Mouse (Mus musculus) hindlimb bud, embryonic 11.5 days (tissue): ENCODE results near the gene Il17ra.

Source experiments
- DNase-seq: peaks from one replicate; pipeline ENCODE4 v3.0.0-alpha.2; 2012; ENCODE audit warnings: low read depth, low spot score; ENCODE audit errors: extremely low spot score

Il17ra gene

GRCm38 (mm10) chr6:120463086-120463871 lies at the start of gene Il17ra:
TSS of gene Il17ra (plus strand) at chr6:120463247.
- no peak for DNase-seq

- no peak for DNase-seq
These were observed 24.9 kb upstream of the Il17ra start for GRCm38 (mm10) chr6:120438161-120438560.

GRCm38 (mm10) chr6:120442171-120442749 lies 20.8 kb upstream of the Il17ra start:
- no peak for DNase-seq

GRCm38 (mm10) chr6:120443363-120444355 lies 19.4 kb upstream of the Il17ra start:
- no peak for DNase-seq

GRCm38 (mm10) chr6:120450208-120450607 lies 12.8 kb upstream of the Il17ra start:
- no peak for DNase-seq

- DNase-seq = no peak
These were observed 10.5 kb upstream of the Il17ra start for GRCm38 (mm10) chr6:120452384-120453102.

- DNase-seq = no peak
These were observed 10.0 kb upstream of the Il17ra start for GRCm38 (mm10) chr6:120453103-120453445.

GRCm38 (mm10) chr6:120453556-120453955 lies 9.5 kb upstream of the Il17ra start:
- DNase-seq = no peak

- DNase-seq = no peak
These were observed 8.4 kb upstream of the Il17ra start for GRCm38 (mm10) chr6:120454627-120455077.

GRCm38 (mm10) chr6:120457074-120457473 lies 6.0 kb upstream of the Il17ra start:
- DNase-seq = no peak

DNA sequence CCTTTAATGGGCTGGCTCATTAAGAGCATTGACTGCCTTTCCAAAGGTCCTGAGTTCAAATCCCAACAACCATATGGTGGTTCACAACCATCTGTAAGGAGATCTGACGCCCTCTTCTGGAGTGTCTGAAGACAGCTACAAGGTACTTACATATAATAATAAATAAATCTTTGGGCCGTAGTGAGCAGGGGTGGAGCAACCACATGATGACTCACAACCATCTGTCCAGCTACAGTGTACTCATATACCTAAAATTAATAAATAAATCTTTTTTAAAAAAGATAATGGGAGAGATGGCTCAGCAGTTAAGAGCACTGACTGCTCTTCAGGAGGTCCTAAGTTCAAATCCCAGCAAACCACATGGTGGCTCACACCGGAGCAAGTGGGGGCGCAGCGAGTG lies 5.3 kb upstream of the Il17ra start:
- DNase-seq = no peak

GRCm38 (mm10) chr6:120461217-120461616 lies 1.8 kb upstream of the Il17ra start:
- no peak for DNase-seq

GRCm38 (mm10) chr6:120462251-120462650 lies 796 bp upstream of the Il17ra start:
- no peak for DNase-seq

GRCm38 (mm10) chr6:120463884-120464283 lies 837 bp downstream of the Il17ra start:
- no peak for DNase-seq

GRCm38 (mm10) chr6:120464406-120464939 lies 1.4 kb downstream of the Il17ra start:
- no peak for DNase-seq

GRCm38 (mm10) chr6:120465393-120465792 lies 2.3 kb downstream of the Il17ra start:
- no peak for DNase-seq

- DNase-seq = no peak
These were observed 3.7 kb downstream of the Il17ra start for GRCm38 (mm10) chr6:120466609-120467329.

DNA sequence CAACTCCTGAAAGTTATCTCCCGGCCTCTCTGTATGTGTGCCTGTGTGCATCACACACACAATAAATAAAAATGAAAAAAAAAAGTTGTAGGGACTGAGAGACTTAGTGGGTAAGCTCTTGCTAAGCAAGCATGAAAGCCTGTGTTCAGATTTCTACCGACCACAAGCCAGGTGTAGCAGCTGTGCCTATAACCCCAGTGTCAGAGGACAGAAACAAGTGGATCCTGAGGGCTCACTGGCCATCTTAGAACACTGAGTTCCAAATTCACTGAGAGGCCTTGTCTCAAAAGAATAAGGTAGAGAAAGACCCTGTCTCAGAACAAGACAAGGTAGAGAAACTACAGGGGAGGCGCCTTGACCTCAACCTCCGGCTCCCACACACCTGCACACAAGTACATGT lies 5.2 kb downstream of the Il17ra start:
- no peak for DNase-seq

GRCm38 (mm10) chr6:120469268-120469667 lies 6.2 kb downstream of the Il17ra start:
- DNase-seq = no peak

DNA sequence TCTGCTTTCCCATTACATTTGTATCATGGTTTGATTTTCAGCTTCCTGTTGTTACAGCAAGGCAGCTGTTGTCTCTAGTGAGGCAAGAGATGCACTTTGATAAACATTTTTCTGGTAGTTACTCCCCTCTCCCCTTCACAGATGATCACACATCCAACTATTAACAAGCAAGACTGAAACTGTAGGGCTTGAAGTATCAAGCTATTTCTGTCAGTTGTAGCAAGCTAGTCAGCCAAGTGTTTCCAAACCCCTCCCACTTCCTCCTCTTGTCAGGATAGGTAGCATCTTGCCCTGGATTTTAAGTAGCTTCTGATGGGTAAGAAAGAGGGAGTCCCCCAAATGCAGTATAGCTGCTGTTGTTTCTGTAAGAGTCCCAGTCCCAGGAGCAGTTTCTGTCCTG lies 6.7 kb downstream of the Il17ra start:
- DNase-seq = no peak
